Mouse (Mus musculus): ENCODE data around the gene Vsig10l.

The Vsig10l gene

GRCm38 (mm10) chr7:43453599-43454355 lies 9.2 kb upstream of the Vsig10l start:
- in situ Hi-C loops (cut with MboI, MseI): no loop called here

GRCm38 (mm10) chr7:43454371-43454770 lies 8.6 kb upstream of the Vsig10l start:
- in situ Hi-C loops (cut with MboI, MseI): no loop called here

GRCm38 (mm10) chr7:43463976-43464375 lies 1.0 kb downstream of the Vsig10l start:
- in situ Hi-C loops (cut with MboI, MseI): no loop called here

GRCm38 (mm10) chr7:43464864-43465343 lies 2.0 kb downstream of the Vsig10l start:
- in situ Hi-C loops (cut with MboI, MseI): loop anchor here in 1 of 2 experiments (5.0 kb wide), 1 partner anchor 183 kb away; no protein-coding TSS in a partner anchor

- in situ Hi-C loops (cut with MboI, MseI): loop anchor here in 1 of 2 experiments (5.0 kb wide), 1 partner anchor 183 kb away; no protein-coding TSS in a partner anchor
These were observed 2.6 kb downstream of the Vsig10l start for GRCm38 (mm10) chr7:43465344-43466098.

- in situ Hi-C loops (cut with MboI, MseI): loop anchor here in 1 of 2 experiments (5.0 kb wide), 1 partner anchor 184 kb away; no protein-coding TSS in a partner anchor
These were observed 3.2 kb downstream of the Vsig10l start for GRCm38 (mm10) chr7:43466099-43466694.

GRCm38 (mm10) chr7:43470373-43470772 lies 7.4 kb downstream of the Vsig10l start:
- in situ Hi-C loops (cut with MboI, MseI): loop anchor here (10.0 kb wide), 2 partner anchors 324 to 754 kb away; partner anchors contain the start of genes Klk1 (in 1 of the 2), Klk8 (in 1 of the 2) and Klk9 (in 1 of the 2)

GRCm38 (mm10) chr7:43475706-43476105 lies 12.8 kb downstream of the Vsig10l start:
- in situ Hi-C loops (cut with MboI, MseI): loop anchor here (5.0 to 10.0 kb wide), 4 partner anchors 87 to 749 kb away; partner anchors contain the start of genes Zfp658 (in 2 of the 2), Ctu1 (in 1 of the 2), Klk1 (in 1 of the 2) and Klk8 (in 1 of the 2)

GRCm38 (mm10) chr7:43476376-43476775 lies 13.4 kb downstream of the Vsig10l start:
- in situ Hi-C loops (cut with MboI, MseI): loop anchor here (5.0 to 10.0 kb wide), 4 partner anchors 86 to 748 kb away; partner anchors contain the start of genes Zfp658 (in 2 of the 2), Ctu1 (in 1 of the 2), Klk1 (in 1 of the 2) and Klk8 (in 1 of the 2)

- in situ Hi-C loops (cut with MboI, MseI): no loop called here
These were observed 18.2 kb downstream of the Vsig10l start for GRCm38 (mm10) chr7:43481191-43481590.

GRCm38 (mm10) chr7:43482090-43482716 lies 19.3 kb downstream of the Vsig10l start:
- in situ Hi-C loops (cut with MboI, MseI): no loop called here

GRCm38 (mm10) chr7:43483236-43483635 lies 20.3 kb downstream of the Vsig10l start:
- in situ Hi-C loops (cut with MboI, MseI): no loop called here

- in situ Hi-C loops (cut with MboI, MseI): no loop called here
These were observed 25.7 kb downstream of the Vsig10l start for GRCm38 (mm10) chr7:43488646-43489045.

- in situ Hi-C loops (cut with MboI, MseI): no loop called here
These were observed 26.7 kb downstream of the Vsig10l start, which contains the start of gene Iglon5 for GRCm38 (mm10) chr7:43489631-43490125. Iglon5 (minus strand) TSS chr7:43490075.

- in situ Hi-C loops (cut with MboI, MseI): no loop called here
These were observed 27.2 kb downstream of the Vsig10l start for GRCm38 (mm10) chr7:43490182-43490584.

GRCm38 (mm10) chr7:43490861-43491260 lies 27.9 kb downstream of the Vsig10l start:
- in situ Hi-C loops (cut with MboI, MseI): no loop called here

GRCm38 (mm10) chr7:43495343-43496021 lies 32.5 kb downstream of the Vsig10l start:
- in situ Hi-C loops (cut with MboI, MseI): no loop called here

GRCm38 (mm10) chr7:43511707-43512478 lies 48.9 kb downstream of the Vsig10l start:
- in situ Hi-C loops (cut with MboI, MseI): no loop called here

- in situ Hi-C loops (cut with MboI, MseI): no loop called here
These were observed 49.6 kb downstream of the Vsig10l start for GRCm38 (mm10) chr7:43512519-43512918.

Measured in T-helper 17 cell (primary cell).